In genomic region chr11:89051767-89052166, GRCm38 (mm10) we compare ENCODE assay signal across 16 mouse cellular contexts. TPM values are rescaled to one million over a fixed set of nuclear protein-coding genes. Genes with fewer than 3 reads are reported as not detected.
"Had no signal": no experiment of that assay in that cellular context is flagged by ENCODE, and none has a peak within 500 bp of the region (broad histone marks: within the 10 kb centered on the region; RNA-seq: fewer than 3 reads in every experiment).

No protein-coding gene starts in this region.

- DNase-seq: lung, adult 18-20 months; lung, embryonic 14.5 days; lung, postnatal 14 days; lung, postnatal 4 days; midbrain, embryonic 14.5 days; retina, postnatal 1 day; right cerebral cortex, adult 18-20 months; right cerebral cortex, postnatal 25 days; right cerebral cortex, postnatal 4 days; spleen, adult 18-20 months; thymus, adult 2 months; thymus, postnatal 25 days; thymus, postnatal 4 days had no signal

- ATAC-seq: midbrain, embryonic 16.5 days had no signal

RNA-seq across cellular contexts. Expression of gene Gm525, which starts 21.9 kb away (rescaled TPM):
- total RNA-seq: megakaryocyte, adult 5-6 weeks; megakaryocyte-erythroid progenitor cell, adult 5-6 weeks had no signal
